Mouse (Mus musculus) hematopoietic stem cell, adult 5-6 weeks (primary cell): Measurements from ENCODE around the gene Slc36a4. TPM values are rescaled to one million over a fixed set of nuclear protein-coding genes. Genes with fewer than 3 reads are reported as not detected.

Source experiments
- ATAC-seq, 2 experiments: fragments of 125-278 bp in 1 of 2; replicated peaks in 1 of 2; 2 replicates each; pipeline ENCODE4 v1.8.0; 2016 to 2017; ENCODE audit warnings: inconsistent platforms in 2 of 2, mild to moderate bottlenecking in 2 of 2, moderate number of reproducible peaks in 2 of 2, low read depth in 1 of 2, moderate TSS enrichment in 1 of 2; ENCODE audit not compliant: low FRiP score in 2 of 2, poor library complexity in 2 of 2, severe bottlenecking in 2 of 2, insufficient read depth in 1 of 2, low TSS enrichment in 1 of 2
- total RNA-seq: library from RNA; stranded (forward); fragments of 172-1452, 232-1000 nt; gene quantifications from 2 replicates; pipeline ENCODE4 v1.2.3, GENCODE M21; 2017

Slc36a4 gene
- total RNA-seq, 1 experiment from 2014 or later: 7.3 TPM

- no peak for ATAC-seq
Observed at GRCm38 (mm10) chr9:15718295-15718694, 8.8 kb downstream of the Slc36a4 start.

GRCm38 (mm10) chr9:15719594-15719993, 10.1 kb downstream of the Slc36a4 start:
- ATAC-seq: no peak

- ATAC-seq: no peak
Observed at GRCm38 (mm10) chr9:15720556-15720955, 11.0 kb downstream of the Slc36a4 start.

- no peak for ATAC-seq
Observed at GRCm38 (mm10) chr9:15721226-15721833, 11.8 kb downstream of the Slc36a4 start.

GRCm38 (mm10) chr9:15722506-15722905, 13.0 kb downstream of the Slc36a4 start:
- ATAC-seq: no peak

- ATAC-seq: no peak
Observed at GRCm38 (mm10) chr9:15727168-15727567, 17.6 kb downstream of the Slc36a4 start.

GRCm38 (mm10) chr9:15731758-15732748, 22.5 kb downstream of the Slc36a4 start:
- ATAC-seq: no peak

- no peak for ATAC-seq
Observed at GRCm38 (mm10) chr9:15734056-15734866, 24.7 kb downstream of the Slc36a4 start.

- no peak for ATAC-seq
Observed at GRCm38 (mm10) chr9:15734867-15735131, 25.3 kb downstream of the Slc36a4 start.

- ATAC-seq: no peak
Observed at GRCm38 (mm10) chr9:15737522-15737921, 28.0 kb downstream of the Slc36a4 start.

- no peak for ATAC-seq
Observed at GRCm38 (mm10) chr9:15741428-15741827, 31.9 kb downstream of the Slc36a4 start.

GRCm38 (mm10) chr9:15741931-15742330, 32.4 kb downstream of the Slc36a4 start:
- no peak for ATAC-seq

GRCm38 (mm10) chr9:15745985-15746607, 36.6 kb downstream of the Slc36a4 start:
- ATAC-seq: no peak

GRCm38 (mm10) chr9:15746636-15747035, 37.1 kb downstream of the Slc36a4 start:
- no peak for ATAC-seq

GRCm38 (mm10) chr9:15748383-15748782, 38.8 kb downstream of the Slc36a4 start:
- ATAC-seq: no peak

- no peak for ATAC-seq
Observed at GRCm38 (mm10) chr9:15759318-15759717, 49.8 kb downstream of the Slc36a4 start.

- ATAC-seq: no peak
Observed at GRCm38 (mm10) chr9:15766379-15766778, 56.8 kb downstream of the Slc36a4 start.

- no peak for ATAC-seq
Observed at GRCm38 (mm10) chr9:15766821-15767220, 57.3 kb downstream of the Slc36a4 start.
